Mouse (Mus musculus) heart, embryonic 12.5 days (tissue): ENCODE measurements around the gene Hist1h2br. TPM values are rescaled to one million over a fixed set of nuclear protein-coding genes. Genes with fewer than 3 reads are reported as not detected.
"Not testable (repeated sequence)": the region's sequence is repeated elsewhere in the genome, so short reads cannot be mapped to it uniquely, and the experiment has no call there.

Experiments
- ATAC-seq: fragments of 200-750 bp; cut with Nextera tagmentation; 2 replicates; pipeline ENCODE4 v1.8.0; 2017; ENCODE audit warnings: moderate TSS enrichment, moderate library complexity; ENCODE audit not compliant: insufficient number of reproducible peaks, low FRiP score
- H3K27ac ChIP-seq: fragments of 300-500 bp; sonication (generic); 2 replicates; pipeline ENCODE4 v1.5.1; 2016; ENCODE audit warnings: mild to moderate bottlenecking, moderate library complexity; ENCODE audit not compliant: poor library complexity, severe bottlenecking
- H3K27me3 ChIP-seq: fragments of 300-500 bp; sonication (generic); replicated peaks from 2 replicates; pipeline ENCODE4 v1.6.1; 2016; ENCODE audit warnings: mild to moderate bottlenecking, moderate library complexity
- H3K36me3 ChIP-seq: fragments of 300-500 bp; sonication (generic); 2 replicates; pipeline ENCODE4 v1.6.1; 2016; ENCODE audit warnings: mild to moderate bottlenecking, moderate library complexity
- H3K4me1 ChIP-seq: fragments of 300-500 bp; sonication (generic); replicated peaks from 2 replicates; pipeline ENCODE4 v1.6.1; 2016; ENCODE audit warnings: mild to moderate bottlenecking
- H3K4me2 ChIP-seq: fragments of 300-500 bp; sonication (generic); 2 replicates; pipeline ENCODE4 v1.6.1; 2016; ENCODE audit warnings: mild to moderate bottlenecking, moderate library complexity
- H3K4me3 ChIP-seq: fragments of 300-500 bp; sonication (generic); 2 replicates; pipeline ENCODE4 v1.5.1; 2016; ENCODE audit warnings: mild to moderate bottlenecking
- H3K9ac ChIP-seq: fragments of 300-500 bp; sonication (generic); 2 replicates; pipeline ENCODE4 v1.6.1; 2016; ENCODE audit warnings: mild to moderate bottlenecking, moderate library complexity
- H3K9me3 ChIP-seq: fragments of 300-500 bp; sonication (generic); replicated peaks from 2 replicates; pipeline ENCODE4 v1.6.1; 2016; ENCODE audit warnings: mild to moderate bottlenecking, moderate library complexity
- WGBS: fragments of 180-500 bp; shearing (Covaris S2); methylation state at CpG from one replicate; pipeline ENCODE4 v1.1.7; 2016; 5-methylcytosine and 5-hydroxymethylcytosine counted together
- polyA plus RNA-seq: library from polyadenylated mRNA; unstranded; fragments of >200 nt; fragmentation: Nextera tagmentation; extraction: Ambion mirVana; gene quantifications from 2 replicates; pipeline ENCODE4 v1.2.1, GENCODE M21; 2016

The Hist1h2br gene
- polyA plus RNA-seq, 1 experiment from 2014 or later: 8.1 TPM

GRCm38 (mm10) chr13:21810073-21810472 is 23.5 kb upstream of the Hist1h2br start, which contains the start of the genes Hist1h2bq and Hist1h2ao:
Gene Hist1h2bq, minus strand, starts transcription at chr13:21810197.
Gene Hist1h2ao, plus strand, starts transcription at chr13:21810465.
- H3K27me3 ChIP-seq, H3K4me2 ChIP-seq, H3K4me3 ChIP-seq, H3K9ac ChIP-seq, H3K4me1 ChIP-seq, H3K36me3 ChIP-seq, H3K9me3 ChIP-seq, H3K27ac ChIP-seq: not testable (repeated sequence)
- peak; percentile 96 for ATAC-seq
- no CpG with 5 or more reads among the region's 23 CpGs for WGBS

GRCm38 (mm10) chr13:21811074-21811473 is 22.5 kb upstream of the Hist1h2br start:
- H3K9ac ChIP-seq, H3K4me2 ChIP-seq, H3K9me3 ChIP-seq, H3K27ac ChIP-seq, H3K27me3 ChIP-seq, H3K36me3 ChIP-seq, H3K4me1 ChIP-seq, H3K4me3 ChIP-seq: not testable (repeated sequence)
- peak; percentile 35; the same call in 1 of the 2 replicates for ATAC-seq
- no CpG with 5 or more reads among the region's 8 CpGs for WGBS

- not testable (repeated sequence) for H3K27ac ChIP-seq, H3K4me1 ChIP-seq, H3K36me3 ChIP-seq, H3K9me3 ChIP-seq, H3K27me3 ChIP-seq
- no CpG with 5 or more reads among the region's 24 CpGs for WGBS
- peak; percentile 68 for ATAC-seq
- Histone ChIP-seq H3K4me2 (peak within 1 kb of the TSS; percentile 53), H3K9ac (peak within 1 kb of the TSS; percentile 45; the same call in 1 of the 2 replicates), H3K4me3 (peak within 1 kb of the TSS; percentile 25; the same call in 1 of the 2 replicates)
These were observed 22.0 kb upstream of the Hist1h2br start, which contains the start of gene Hist1h4m for GRCm38 (mm10) chr13:21811539-21811938. Gene Hist1h4m, plus strand, starts transcription at chr13:21811746.

- H3K36me3 ChIP-seq, H3K4me1 ChIP-seq, H3K27me3 ChIP-seq, H3K27ac ChIP-seq, H3K9me3 ChIP-seq: not testable (repeated sequence)
- Histone ChIP-seq H3K4me3 (peak overlapping the region; percentile 25; the same call in 1 of the 2 replicates), H3K9ac (peak overlapping the region; percentile 45; the same call in 1 of the 2 replicates), H3K4me2 (peak overlapping the region; percentile 53)
- 0% methylated on average over 14 of the region's 14 CpGs for WGBS
- peak; percentile 37; the same call in 1 of the 2 replicates for ATAC-seq
These were observed 21.5 kb upstream of the Hist1h2br start for GRCm38 (mm10) chr13:21812092-21812491.

GRCm38 (mm10) chr13:21820082-21820890 is 13.3 kb upstream of the Hist1h2br start:
- not testable (repeated sequence) for H3K4me3 ChIP-seq, H3K9me3 ChIP-seq, H3K4me2 ChIP-seq, H3K9ac ChIP-seq, H3K36me3 ChIP-seq, H3K27me3 ChIP-seq, H3K4me1 ChIP-seq, H3K27ac ChIP-seq, ATAC-seq
- WGBS: 71% methylated on average over 7 of the region's 16 CpGs

- no peak overlapping the region for H3K27ac ChIP-seq
- H3K4me1 ChIP-seq: no peaks in the 10 kb centered on the region
- no peaks in the 10 kb centered on the region for H3K27me3 ChIP-seq
- no peak overlapping the region for H3K4me3 ChIP-seq
- ATAC-seq: no peak
- no peaks in the 10 kb centered on the region for H3K36me3 ChIP-seq
- no peak overlapping the region for H3K9ac ChIP-seq
- H3K4me2 ChIP-seq: no peak overlapping the region
- 79% methylated on average over 3 of the region's 3 CpGs for WGBS
- no peaks in the 10 kb centered on the region for H3K9me3 ChIP-seq
These were observed 5.0 kb upstream of the Hist1h2br start for GRCm38 (mm10) chr13:21828511-21828910.

GRCm38 (mm10) chr13:21830344-21830743 is 3.2 kb upstream of the Hist1h2br start:
- Histone ChIP-seq H3K4me2 (peak overlapping the region; percentile 25; the same call in 1 of the 2 replicates), H3K27me3 (no peaks in the 10 kb centered on the region), H3K9ac (no peak overlapping the region), H3K9me3 (no peaks in the 10 kb centered on the region), H3K4me3 (no peak overlapping the region), H3K27ac (no peak overlapping the region), H3K36me3 (no peaks in the 10 kb centered on the region), H3K4me1 (no peaks in the 10 kb centered on the region)
- WGBS: 88% methylated on average over 10 of the region's 10 CpGs
- no peak for ATAC-seq

GRCm38 (mm10) chr13:21831418-21832394 is 1.8 kb upstream of the Hist1h2br start, which contains the start of gene Hist1h4n:
Gene Hist1h4n, minus strand, starts transcription at chr13:21832196.
- not testable (repeated sequence) for H3K27me3 ChIP-seq, H3K36me3 ChIP-seq, H3K9ac ChIP-seq, H3K4me1 ChIP-seq, H3K9me3 ChIP-seq
- Histone ChIP-seq H3K4me3 (peak within 1 kb of the TSS; percentile 23), H3K27ac (peak within 1 kb of the TSS; percentile 27; the same call in 1 of the 2 replicates), H3K4me2 (peak within 1 kb of the TSS; percentile 57)
- WGBS: 0% methylated on average over 25 of the region's 58 CpGs
- ATAC-seq: peak; percentile 85

GRCm38 (mm10) chr13:21840508-21840907 is 7.0 kb downstream of the Hist1h2br start:
- H3K27ac ChIP-seq, H3K9me3 ChIP-seq, H3K27me3 ChIP-seq, H3K36me3 ChIP-seq, H3K4me2 ChIP-seq, H3K4me1 ChIP-seq, H3K9ac ChIP-seq, H3K4me3 ChIP-seq: not testable (repeated sequence)
- no CpG with 5 or more reads among the region's 4 CpGs for WGBS
- peak; percentile 68 for ATAC-seq

- H3K4me2 ChIP-seq, H3K9me3 ChIP-seq, H3K36me3 ChIP-seq, H3K27ac ChIP-seq, ATAC-seq, H3K4me1 ChIP-seq, H3K4me3 ChIP-seq, H3K9ac ChIP-seq, H3K27me3 ChIP-seq: not testable (repeated sequence)
These were observed 12.8 kb downstream of the Hist1h2br start for GRCm38 (mm10) chr13:21846356-21846755.

- H3K27me3 ChIP-seq: no peaks in the 10 kb centered on the region
- H3K4me1 ChIP-seq: peaks cover 12% of the 10 kb centered on the region
- no peaks in the 10 kb centered on the region for H3K9me3 ChIP-seq
- no peak for ATAC-seq
- H3K4me2 ChIP-seq: no peak overlapping the region
- no peak overlapping the region for H3K9ac ChIP-seq
- no peaks in the 10 kb centered on the region for H3K36me3 ChIP-seq
- no peak overlapping the region for H3K4me3 ChIP-seq
- H3K27ac ChIP-seq: no peak overlapping the region
- 22% methylated on average over 8 of the region's 8 CpGs for WGBS
These were observed 14.3 kb downstream of the Hist1h2br start for GRCm38 (mm10) chr13:21847883-21848282.
